Mouse (Mus musculus) brain, embryonic 18.5 days (tissue): ENCODE results near the gene Stum.
"Not testable (repeated sequence)": the region's sequence is repeated elsewhere in the genome, so short reads cannot be mapped to it uniquely, and the experiment has no call there.

ENCODE experiments used
- DNase-seq: peaks from one replicate; pipeline ENCODE4 v3.0.0-alpha.2; 2012; ENCODE audit warnings: low read depth, low spot score

Gene Stum

GRCm38 (mm10) chr1:180406336-180407035, 76.8 kb downstream of the Stum start:
- DNase-seq: no peak

GRCm38 (mm10) chr1:180405576-180406335, 77.5 kb downstream of the Stum start:
- no peak for DNase-seq

- DNase-seq: no peak
Observed at GRCm38 (mm10) chr1:180404706-180405105, 78.6 kb downstream of the Stum start.

GRCm38 (mm10) chr1:180403694-180404606, 79.4 kb downstream of the Stum start:
- no peak for DNase-seq

- DNase-seq: no peak
Observed at GRCm38 (mm10) chr1:180403357-180403693, 80.0 kb downstream of the Stum start.

- no peak for DNase-seq
Observed at GRCm38 (mm10) chr1:180402481-180403081, 80.7 kb downstream of the Stum start.

GRCm38 (mm10) chr1:180401725-180402124, 81.6 kb downstream of the Stum start:
- DNase-seq: no peak

- no peak for DNase-seq
Observed at GRCm38 (mm10) chr1:180400691-180401455, 82.4 kb downstream of the Stum start.

GRCm38 (mm10) chr1:180398446-180398845, 84.9 kb downstream of the Stum start:
- no peak for DNase-seq

GRCm38 (mm10) chr1:180397734-180398133, 85.6 kb downstream of the Stum start:
- no peak for DNase-seq

GRCm38 (mm10) chr1:180393873-180394272, 89.4 kb downstream of the Stum start:
- DNase-seq: no peak

GRCm38 (mm10) chr1:180393017-180393797, 90.1 kb downstream of the Stum start:
- no peak for DNase-seq

- DNase-seq: no peak
Observed at GRCm38 (mm10) chr1:180392137-180392798, 91.0 kb downstream of the Stum start.

- DNase-seq: no peak
Observed at GRCm38 (mm10) chr1:180391575-180391945, 91.7 kb downstream of the Stum start.

- no peak for DNase-seq
Observed at GRCm38 (mm10) chr1:180390746-180391574, 92.3 kb downstream of the Stum start.

- no peak for DNase-seq
Observed at GRCm38 (mm10) chr1:180390321-180390731, 93.0 kb downstream of the Stum start.

- not testable (repeated sequence) for DNase-seq
Observed at GRCm38 (mm10) chr1:180389213-180389760, 94.0 kb downstream of the Stum start.

- no peak for DNase-seq
Observed at GRCm38 (mm10) chr1:180388481-180388880, 94.8 kb downstream of the Stum start.
